Mouse (Mus musculus): ENCODE measurements around the gene Bola2.

The Bola2 gene

DNA sequence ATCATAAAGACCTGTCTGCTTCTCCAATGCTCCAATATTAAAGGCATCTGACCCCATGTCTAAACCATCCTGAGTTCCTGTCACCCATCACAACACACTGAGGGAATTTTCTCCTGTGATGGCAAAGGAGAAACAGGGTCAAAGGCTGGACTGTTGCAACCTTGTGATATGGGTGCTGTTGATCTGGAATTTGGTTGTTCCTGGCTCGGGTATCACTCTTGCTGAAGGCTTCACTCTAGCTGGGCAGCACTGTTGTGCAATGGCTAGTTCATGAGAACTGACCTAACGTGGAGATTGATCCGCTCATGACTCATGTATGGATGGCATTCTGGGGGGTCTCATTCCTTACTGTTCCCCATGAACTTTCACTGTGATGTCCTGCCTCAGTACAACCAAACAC is 6.2 kb upstream of the Bola2 start:
- DNase-seq (ENCODE audit: low read depth, low spot score), result no peak

DNA sequence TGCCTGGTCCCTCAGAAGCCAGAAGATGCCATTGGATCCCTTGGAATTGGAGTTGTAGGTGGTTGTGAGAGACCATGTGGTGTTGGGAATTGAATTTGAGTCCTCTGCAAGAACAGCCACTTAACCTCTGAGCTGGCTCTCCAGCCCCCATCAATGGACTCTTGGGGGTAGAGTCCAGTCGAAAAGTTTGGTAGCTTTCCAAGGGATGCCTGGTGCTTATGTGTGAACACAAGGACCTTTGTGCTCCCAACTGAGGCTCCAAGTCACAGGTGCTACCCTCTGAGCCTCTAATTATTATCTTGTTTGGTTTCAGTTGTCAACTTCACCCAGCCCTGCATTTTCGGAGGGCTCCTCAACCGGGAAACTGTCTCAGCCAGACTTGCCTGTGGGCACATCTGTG is 4.5 kb upstream of the Bola2 start:
- no peak for DNase-seq (ENCODE audit: low read depth, low spot score)

DNA sequence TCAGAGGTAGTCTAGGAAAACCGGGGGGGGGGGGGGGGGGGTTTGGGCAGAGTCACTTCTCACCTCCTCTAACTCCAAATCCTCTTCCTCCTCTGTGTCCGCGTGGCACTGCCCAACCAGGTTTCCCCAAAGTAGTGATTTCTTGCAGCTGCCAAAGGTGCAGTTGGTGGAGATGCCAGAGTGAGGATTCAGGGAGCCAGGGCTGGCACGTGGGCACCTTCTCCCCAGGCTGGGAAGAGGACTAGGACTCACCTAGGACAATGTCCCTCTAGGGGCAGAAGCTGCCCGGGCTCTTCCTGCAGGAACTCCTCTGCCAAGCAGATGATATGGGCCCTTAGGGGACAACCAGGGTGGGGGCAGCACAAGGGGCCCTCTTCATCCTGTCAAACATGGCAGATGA is 3.5 kb upstream of the Bola2 start:
- no peak for DNase-seq (ENCODE audit: low read depth, low spot score)

DNA sequence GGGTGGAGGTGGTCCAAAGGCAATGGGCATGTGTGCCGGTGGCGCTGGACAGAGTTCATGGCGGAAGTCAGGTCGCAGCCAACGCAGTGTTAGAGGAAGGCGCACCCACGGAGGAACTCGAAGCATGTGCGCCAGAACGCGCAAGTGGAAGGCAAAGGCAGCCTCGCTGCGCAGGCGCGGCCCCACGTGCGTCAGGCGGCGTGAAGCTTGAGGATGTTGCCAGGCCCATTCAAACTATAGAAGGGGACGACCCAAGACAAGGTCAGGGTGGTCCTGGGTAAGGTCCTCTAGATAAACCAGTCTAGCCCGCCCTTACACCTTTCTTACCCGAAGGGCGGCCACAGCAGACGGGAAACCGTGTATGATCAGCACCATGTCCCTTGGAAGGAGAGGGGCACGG is 2.8 kb upstream of the Bola2 start:
- DNase-seq (ENCODE audit: low read depth, low spot score), result no peak

DNA sequence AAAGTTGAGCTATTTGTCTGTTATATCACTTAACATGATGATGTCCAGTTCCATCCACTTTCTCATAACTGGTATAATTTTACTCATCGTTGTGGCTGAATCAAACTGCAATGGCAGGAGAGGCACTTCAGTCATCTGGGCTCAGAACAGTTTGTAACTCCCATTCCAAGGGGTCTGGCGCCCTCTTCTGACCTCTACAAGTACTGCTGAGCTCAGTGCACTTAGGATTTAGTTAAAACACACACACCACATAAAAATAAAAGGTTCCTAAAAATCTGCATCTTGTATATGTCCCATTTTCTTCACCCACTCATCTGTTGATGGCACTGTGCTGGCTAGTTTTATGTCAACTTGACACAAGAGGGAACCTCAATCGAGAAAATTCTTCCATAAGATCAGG is 1.9 kb upstream of the Bola2 start:
- peak; percentile 54 for DNase-seq (ENCODE audit: low read depth, low spot score)

DNA sequence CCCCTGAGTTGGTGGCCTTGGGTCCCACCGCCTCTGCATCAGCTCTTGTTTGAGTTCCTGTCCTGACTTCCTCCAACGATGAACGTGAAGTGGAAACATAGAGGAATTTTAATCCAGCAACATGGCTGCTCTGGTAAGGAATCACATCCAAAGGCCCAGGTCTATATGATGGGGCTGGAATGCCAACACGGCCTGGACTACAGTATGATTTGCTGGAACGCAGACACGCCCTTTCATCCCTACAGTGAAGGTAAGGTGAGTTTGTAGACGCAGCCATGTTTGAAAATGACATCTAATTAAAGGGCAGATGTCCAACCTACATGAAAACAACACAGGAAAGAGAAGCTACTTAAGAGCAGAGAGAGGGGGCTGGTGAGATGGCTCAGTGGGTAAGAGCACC is 1.4 kb upstream of the Bola2 start:
- DNase-seq (ENCODE audit: low read depth, low spot score), result no peak

DNA sequence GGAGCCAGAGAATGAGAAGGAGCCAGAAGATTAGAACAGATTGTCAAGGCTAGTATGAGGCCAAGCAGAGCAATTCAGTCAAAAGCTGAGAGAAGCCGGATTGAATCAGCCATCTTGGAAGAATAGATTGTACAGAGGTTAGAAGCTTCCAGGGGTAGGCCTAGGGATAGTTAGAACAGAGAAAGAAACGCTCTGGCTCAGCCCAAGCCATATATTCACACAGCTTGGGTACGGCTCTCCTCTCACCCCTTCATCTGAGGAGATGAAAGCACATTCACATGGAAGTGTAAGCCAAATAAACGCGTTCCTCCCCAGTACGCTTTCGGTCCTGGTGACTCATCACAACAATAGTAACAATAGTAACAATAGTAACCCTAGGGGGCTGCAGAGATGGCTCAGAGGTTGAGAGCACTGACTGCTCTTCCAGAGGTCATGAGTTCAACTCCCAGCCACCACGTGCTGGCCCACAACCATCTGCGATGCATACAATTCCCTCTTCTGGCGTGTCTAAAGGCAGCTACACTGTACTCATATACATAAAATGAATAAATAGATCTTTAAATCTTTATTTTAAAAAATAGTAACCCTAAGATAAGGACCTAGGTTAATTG is 655 bp upstream of the Bola2 start:
- no peak for DNase-seq (ENCODE audit: low read depth, low spot score)

DNA sequence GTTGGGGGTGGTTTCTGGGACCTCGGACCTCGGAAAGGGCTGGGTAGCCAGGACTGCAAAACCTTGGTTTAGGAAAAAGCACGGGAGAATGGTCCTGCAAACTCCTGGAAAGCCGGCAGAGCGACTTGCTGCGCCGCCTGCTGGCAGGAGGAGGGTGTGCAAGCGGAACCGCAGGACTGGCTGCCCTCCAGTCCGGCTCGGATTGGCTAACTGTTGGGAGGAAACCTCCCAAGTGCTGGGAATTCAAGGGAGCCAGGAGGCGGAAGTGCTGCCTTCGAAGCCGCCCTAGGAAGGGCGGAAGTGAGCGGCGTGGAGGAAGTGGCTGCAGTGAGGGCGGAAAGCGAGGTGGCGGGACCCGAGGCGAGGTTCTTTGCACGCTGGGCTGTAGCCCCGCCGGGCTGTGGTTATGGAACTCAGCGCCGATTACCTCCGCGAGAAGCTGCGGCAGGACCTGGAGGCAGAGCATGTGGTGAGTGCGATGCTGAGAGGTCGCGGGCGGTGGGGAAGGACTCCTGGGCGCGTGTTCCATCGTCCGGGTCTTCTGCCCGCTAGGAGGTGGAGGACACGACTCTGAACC is 518 bp downstream of the Bola2 start, which contains the start of gene Slx1b:
TSS of gene Slx1b (minus strand) at position 154 of the 577 bp plus-strand sequence.
- peak; percentile 94 for DNase-seq (ENCODE audit: low read depth, low spot score)

DNA sequence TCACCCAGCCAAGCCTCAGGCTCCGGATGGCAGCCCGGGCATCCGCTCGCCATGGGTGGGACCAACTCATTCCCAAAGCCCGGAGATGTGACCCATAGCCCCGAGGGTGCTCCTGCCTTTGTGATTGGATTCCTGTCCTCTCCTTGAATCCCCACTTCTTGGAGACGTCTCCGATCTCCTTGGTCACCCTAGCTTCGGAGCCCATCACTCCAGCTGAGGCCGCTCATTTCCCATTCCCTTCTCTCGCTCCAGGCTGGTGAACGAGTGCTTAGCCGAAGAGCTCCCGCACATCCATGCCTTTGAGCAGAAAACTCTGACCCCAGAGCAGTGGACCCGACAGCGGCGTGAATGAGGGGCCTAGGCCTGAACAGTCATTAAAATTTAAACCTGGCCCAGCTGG is 1.1 kb downstream of the Bola2 start:
- no peak for DNase-seq (ENCODE audit: low read depth, low spot score)

DNA sequence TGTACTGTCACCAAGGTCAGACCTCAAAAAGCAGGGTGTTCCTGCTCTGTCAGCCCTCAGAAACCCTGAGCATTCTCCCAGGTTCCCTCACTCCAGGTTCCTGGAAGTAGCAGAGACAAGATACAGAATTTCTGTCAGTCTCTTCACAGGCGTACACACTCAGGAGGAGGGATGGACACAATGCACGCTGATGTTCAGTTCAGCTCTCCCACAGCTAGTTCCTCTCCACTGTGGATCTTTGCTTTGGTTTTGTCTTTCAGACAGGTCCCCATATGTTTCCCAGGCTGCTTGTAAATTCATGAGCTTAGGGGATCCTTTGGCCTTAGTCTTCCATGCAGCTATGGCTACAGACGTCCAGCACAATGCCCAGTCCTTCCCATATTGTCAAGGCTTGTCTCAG is 1.7 kb downstream of the Bola2 start:
- no peak for DNase-seq (ENCODE audit: low read depth, low spot score)

DNA sequence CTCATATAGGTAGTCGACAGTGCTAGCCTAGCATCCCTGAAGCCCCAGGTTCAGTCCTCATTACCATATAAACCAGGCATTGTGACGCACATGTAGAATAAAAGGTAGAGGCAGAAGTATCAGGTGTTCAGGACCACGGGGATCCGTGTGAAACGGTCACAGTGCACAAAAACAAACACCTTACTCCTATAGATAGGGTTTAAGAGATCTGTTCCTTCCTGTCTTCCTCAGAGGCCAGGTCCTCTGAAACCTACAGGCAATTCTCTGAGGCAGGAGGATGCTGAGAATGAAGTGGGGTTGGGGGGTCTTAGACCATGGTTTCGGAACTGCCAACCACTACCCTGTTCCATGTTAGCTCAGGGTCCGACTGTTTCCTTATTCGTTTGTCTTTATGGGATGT is 2.6 kb downstream of the Bola2 start:
- DNase-seq (ENCODE audit: low read depth, low spot score), result no peak

DNA sequence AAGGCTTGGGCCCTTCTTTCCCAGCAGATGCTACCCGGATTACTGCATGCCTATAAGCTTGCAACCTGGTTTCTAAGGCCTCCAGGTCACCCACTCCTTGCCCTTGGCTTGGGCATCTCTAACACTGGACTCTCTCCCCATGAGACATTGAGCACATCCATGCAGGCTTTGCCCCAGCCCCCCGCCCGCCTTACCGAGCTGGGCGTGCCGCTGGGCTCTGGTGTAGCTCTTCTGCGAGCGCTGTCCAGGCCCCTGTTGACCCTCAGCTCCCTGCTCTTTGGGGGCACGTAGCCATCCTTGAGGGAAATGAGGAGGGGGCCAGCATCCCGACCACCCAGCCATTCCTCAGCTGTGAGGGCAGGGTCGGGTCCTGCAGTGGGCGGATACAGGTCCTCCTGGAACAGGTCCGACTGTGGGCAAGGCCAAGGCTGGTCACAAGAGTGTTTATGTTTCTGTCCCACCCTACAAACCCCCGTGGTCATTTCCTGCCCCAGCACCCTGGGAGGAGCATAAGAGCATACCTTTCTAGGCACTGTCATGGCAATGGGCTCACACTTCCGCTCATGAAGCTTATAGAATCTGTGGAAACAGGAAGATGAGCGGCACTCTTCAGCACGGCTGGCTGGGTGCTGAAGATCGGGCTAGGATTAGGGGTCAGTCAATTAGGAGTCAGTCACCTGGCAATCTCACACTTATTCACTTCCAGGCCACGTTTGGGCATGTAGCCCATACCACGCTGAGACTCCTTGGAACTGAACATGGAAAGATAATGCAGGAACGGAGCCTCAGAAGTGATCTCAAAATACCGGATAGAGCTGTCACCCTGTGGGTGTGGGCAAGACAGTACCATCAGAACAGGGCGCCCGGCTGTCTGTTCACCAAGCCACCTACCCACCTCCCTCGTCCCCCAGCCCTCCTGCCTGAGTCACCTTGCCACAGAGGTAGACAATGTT is 5.1 kb downstream of the Bola2 start:
- no peak for DNase-seq (ENCODE audit: low read depth, low spot score)

DNA sequence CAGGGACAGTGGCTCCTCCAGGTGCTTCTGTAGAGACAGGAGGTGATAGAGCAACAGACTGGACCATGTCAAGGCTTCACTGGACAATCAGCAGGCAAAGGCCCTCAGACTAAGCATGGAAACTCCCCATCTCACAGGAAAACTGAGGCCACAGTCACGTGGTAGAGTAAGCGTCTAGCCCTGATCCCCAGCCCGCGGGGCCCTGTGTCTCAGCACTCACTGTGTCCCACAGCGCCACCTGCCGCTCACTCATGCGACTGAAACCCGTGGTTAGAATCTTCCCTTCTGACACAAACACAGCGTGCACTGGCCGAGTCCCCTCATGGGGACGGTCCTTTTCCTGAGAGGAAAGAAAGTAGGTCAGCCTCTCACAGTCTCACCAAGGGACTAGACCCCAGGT is 5.9 kb downstream of the Bola2 start:
- peak; percentile 64 for DNase-seq (ENCODE audit: low read depth, low spot score)

DNA sequence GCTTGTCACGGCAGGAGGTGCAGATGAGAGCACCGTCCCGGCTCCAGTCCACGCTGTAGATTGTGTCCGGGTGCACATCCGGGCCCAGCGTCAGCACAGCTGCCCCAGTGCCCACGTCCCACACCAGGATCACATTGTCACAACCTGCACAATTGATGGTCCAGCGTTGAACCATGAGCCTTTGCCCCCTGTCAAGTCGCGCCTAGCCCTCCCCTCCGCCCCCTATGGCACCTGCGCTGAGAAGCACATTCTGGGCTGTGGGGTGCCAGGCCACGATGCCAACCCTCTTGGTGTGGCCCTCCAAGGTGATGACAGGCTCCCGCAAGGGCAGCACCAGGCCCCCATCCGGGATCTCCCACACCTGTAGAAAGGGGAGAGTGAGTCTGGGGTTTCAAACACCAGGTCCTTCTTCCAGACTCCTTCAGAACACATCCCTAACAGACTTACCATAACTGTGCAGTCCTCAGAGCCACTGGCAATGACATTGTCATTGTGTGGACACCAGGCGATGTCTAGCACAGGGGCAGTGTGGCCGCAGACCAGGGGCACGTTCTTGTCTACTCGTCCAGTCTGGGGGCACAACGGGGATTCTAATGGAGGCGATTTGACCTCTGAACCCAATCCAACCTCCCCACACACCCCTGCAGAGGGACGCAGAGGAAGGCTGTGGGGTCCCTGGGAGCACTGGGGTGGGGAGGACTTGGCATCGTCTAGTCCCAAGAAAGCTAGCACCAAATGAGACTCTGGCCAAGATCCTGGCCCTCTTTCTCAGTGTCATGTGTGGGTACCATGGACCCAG is 6.6 kb downstream of the Bola2 start:
- no peak for DNase-seq (ENCODE audit: low read depth, low spot score)

DNA sequence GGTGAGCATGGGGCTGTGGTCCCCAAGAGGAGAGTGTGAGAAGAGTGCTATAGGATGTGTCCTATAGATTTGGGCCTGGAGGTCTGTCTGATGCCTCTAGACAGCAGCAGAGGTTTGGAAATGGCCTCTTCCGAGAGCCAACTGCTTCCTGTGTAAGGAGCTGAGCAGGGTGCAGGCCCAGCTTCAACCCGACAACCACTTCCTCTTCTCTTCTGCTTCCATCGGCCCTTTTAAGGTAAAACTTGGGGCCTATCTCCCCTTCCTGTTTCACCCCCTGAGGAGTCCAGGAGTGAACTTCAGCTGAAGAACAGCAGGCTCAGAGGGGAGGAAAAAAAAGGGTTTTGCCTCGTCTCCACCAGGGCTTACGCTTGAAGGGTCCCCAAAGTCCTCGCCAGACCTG is 7.2 kb downstream of the Bola2 start:
- no peak for DNase-seq (ENCODE audit: low read depth, low spot score)

DNA sequence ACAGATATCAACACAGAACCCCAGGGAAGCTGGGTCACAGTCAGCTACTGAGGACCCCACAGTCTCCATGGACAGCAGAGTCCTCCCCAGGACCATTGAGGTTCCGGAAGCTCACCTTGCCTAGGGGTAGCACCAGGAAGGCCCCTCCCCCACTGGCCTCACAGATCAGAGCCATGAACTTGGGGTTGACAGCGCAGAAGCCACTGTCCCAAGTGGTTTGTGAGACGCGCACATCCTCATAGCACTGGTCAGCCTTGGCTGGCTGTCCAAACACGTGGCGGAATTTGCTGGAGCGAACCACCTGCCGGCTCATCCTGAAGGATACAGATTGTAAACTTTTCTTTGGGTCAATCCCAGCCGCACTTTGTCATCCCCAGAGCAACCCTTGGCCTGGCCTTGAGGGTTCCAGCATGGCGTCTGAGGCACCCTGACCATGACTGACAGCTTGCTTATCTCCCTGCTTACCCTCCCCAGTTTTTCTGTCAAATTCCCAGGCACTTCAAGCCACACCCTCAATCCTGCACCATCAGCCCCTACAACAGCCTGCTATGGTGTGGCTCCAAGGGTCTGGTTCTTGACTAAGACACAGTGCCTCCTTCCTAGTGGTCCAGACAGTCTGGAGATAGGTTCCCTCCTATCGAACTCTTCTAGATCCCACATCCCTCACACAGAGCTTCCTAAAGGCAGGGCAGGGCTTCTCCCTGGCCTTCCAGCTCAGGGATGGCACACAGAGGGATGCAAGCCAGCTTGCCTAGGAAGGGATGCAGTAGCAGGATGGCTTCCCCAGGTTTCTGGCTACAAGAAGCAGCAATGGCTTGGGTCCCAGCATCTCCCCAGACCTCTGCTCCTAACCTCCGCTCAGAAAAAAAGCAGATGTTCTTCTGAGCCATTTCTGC is 7.9 kb downstream of the Bola2 start:
- DNase-seq (ENCODE audit: low read depth, low spot score), result no peak

DNA sequence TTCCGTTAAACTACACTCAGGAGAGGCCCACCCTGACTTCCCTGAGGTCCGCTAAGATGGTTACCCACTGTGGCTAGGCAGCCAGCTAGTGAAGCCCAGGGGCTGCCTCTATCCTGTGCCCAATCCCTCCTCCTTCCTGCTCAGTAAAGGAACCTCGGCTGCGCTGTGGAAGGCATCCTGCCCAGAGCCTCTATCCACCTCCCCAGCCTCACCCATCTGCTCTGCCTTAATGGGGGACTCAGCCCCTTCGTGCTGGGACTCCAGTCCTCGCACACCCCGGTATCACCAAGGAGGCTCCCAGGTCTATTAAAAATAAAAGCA is 8.5 kb downstream of the Bola2 start:
- DNase-seq (ENCODE audit: low read depth, low spot score), result no peak

DNA sequence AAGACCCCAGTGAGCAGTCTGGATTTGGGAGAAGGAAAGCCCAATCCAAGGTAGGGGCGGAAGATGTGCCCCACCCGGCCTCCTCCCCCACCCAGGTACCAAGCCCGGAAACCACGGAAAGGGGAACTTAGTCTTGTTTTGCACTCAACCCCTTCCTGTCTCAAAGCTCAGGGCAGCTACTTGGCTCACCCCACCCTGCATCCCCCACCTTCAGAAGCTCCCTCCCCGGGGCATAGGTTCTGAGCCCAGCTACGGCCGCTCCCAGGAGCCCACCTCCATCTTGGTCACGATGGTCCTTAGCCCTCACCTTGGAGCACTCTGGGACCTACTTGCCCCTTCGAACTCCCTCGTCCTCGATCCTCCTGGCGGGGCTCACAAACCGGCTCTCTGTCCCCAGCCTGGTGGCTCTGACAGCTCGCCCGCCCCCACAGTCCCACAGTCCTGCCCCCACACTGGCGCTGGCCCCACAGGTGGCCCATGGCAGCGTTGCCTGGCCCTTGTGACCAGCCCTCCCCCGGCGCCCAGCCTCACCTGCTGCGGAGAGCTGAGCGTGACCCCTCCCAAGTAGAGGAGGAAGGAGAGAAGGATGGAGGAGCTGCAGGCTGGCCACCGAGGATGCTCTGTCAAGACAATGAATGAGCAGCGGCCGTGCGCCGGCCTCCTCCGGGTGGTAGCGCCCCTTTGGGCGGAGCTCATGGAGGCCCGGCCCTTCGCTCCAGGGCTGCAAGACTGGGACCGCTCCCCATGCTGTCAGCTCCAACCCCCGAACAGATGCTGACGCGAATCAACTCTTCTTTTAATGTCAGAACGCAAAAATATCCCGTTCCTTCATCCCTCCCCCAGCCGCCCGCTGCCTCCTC is 9.2 kb downstream of the Bola2 start:
- peak; percentile 23 for DNase-seq (ENCODE audit: low read depth, low spot score)

DNA sequence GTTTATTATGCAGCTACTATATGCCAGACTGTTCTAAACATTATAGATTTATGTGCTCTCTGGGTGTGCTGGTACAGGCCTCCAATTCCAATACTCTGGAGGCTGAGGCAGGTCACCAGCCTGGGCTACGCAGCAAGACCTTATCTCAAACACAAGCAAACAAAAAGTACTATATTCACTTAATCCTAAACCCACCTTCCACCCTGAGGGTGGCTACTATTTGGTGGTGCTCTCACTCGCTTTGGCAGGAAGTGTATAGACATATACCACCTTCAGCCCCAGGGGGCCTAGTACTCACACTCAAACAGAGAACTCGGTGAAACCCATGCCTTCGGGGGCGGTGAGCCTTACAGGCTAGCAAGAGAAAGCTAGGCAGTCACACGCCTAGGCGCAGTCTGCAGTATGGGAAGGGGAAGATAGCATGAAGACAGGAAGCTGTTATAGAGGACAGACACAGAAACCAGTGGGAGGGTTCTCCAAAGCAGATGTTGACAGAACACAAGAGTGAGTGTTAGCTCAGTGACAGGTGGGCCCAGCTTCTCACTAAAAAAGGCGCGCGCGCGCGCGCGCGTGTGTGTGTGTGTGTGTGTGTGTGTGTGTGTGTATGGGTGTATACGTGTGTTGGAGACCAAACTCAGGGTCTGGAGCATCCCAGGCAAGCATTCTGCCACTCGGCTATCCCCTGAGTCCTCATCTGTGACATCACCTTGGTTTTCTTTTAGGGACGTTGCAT is 12.4 kb downstream of the Bola2 start, which contains the start of gene Coro1a:
TSS of gene Coro1a (minus strand) at position 346 of the 733 bp plus-strand sequence.
- DNase-seq (ENCODE audit: low read depth, low spot score), result no peak
